Mouse (Mus musculus) stomach, postnatal 0 days (tissue): ENCODE results near the gene 5530401A14Rik. TPM values are rescaled to one million over a fixed set of nuclear protein-coding genes. Genes with fewer than 3 reads are reported as not detected.

ENCODE experiments used
- ATAC-seq: fragments of 200-750 bp; cut with Nextera tagmentation; 2 replicates; pipeline ENCODE4 v1.8.0; 2017; ENCODE audit not compliant: low FRiP score, low TSS enrichment
- DNase-seq: peaks from one replicate; pipeline ENCODE4 v3.0.0-alpha.2; 2016; ENCODE audit warnings: low spot score
- H3K27ac ChIP-seq: fragments of 300-500 bp; sonication (generic); replicated peaks from 2 replicates; pipeline ENCODE4 v1.5.1; 2014; ENCODE audit warnings: mild to moderate bottlenecking, control low read depth
- H3K27me3 ChIP-seq: fragments of 300-500 bp; sonication (generic); 2 replicates; pipeline ENCODE4 v1.6.1; 2014; ENCODE audit warnings: low read length; ENCODE audit not compliant: control insufficient read depth, insufficient read depth
- H3K36me3 ChIP-seq: fragments of 300-500 bp; sonication (generic); 2 replicates; pipeline ENCODE4 v1.6.1; 2014; ENCODE audit warnings: low read length, mixed read lengths; ENCODE audit not compliant: control insufficient read depth, insufficient read depth
- H3K4me1 ChIP-seq: fragments of 300-500 bp; sonication (generic); replicated peaks from 2 replicates; pipeline ENCODE4 v1.6.1; 2014; ENCODE audit warnings: antibody characterized with exemption; ENCODE audit not compliant: control insufficient read depth, insufficient read depth
- H3K4me2 ChIP-seq: fragments of 300-500 bp; sonication (generic); replicated peaks from 2 replicates; pipeline ENCODE4 v1.6.1; 2014; ENCODE audit warnings: low read depth, mild to moderate bottlenecking, control low read depth, moderate library complexity
- H3K4me3 ChIP-seq: fragments of 300-500 bp; sonication (generic); 2 replicates; pipeline ENCODE4 v1.5.1; 2014; ENCODE audit warnings: low read depth, low read length, control low read depth
- H3K9ac ChIP-seq: fragments of 300-500 bp; sonication (generic); 2 replicates; pipeline ENCODE4 v1.6.1; 2014; ENCODE audit warnings: mild to moderate bottlenecking, low read length, control low read depth, mixed read lengths
- H3K9me3 ChIP-seq: fragments of 300-500 bp; sonication (generic); 2 replicates; pipeline ENCODE4 v1.6.1; 2016; ENCODE audit warnings: low read length; ENCODE audit not compliant: control insufficient read depth
- CTCF ChIP-seq: IDR thresholded peaks from 2 replicates; pipeline ENCODE4 v1.5.1; 2016; ENCODE audit warnings: antibody characterized with exemption, low read depth, mild to moderate bottlenecking, moderate library complexity
- EP300 ChIP-seq: optimal IDR thresholded peaks from 2 replicates; pipeline ENCODE3; 2016; ENCODE audit warnings: antibody characterized with exemption
- WGBS: fragments of 180-500 bp; shearing (Covaris S2); extraction: QIAGEN DNeasy Blood & Tissue Kit; methylation state at CpG from one replicate; pipeline ENCODE4 v1.1.7; 2014; 5-methylcytosine and 5-hydroxymethylcytosine counted together
- polyA plus RNA-seq: library from polyadenylated mRNA; unstranded; fragments of >200 nt; fragmentation: Nextera tagmentation; extraction: Ambion mirVana; gene quantifications from 2 replicates; pipeline ENCODE4 v1.2.1, GENCODE M21; 2015

5530401A14Rik gene
- polyA plus RNA-seq, 1 experiment from 2014 or later = not detected

DNA sequence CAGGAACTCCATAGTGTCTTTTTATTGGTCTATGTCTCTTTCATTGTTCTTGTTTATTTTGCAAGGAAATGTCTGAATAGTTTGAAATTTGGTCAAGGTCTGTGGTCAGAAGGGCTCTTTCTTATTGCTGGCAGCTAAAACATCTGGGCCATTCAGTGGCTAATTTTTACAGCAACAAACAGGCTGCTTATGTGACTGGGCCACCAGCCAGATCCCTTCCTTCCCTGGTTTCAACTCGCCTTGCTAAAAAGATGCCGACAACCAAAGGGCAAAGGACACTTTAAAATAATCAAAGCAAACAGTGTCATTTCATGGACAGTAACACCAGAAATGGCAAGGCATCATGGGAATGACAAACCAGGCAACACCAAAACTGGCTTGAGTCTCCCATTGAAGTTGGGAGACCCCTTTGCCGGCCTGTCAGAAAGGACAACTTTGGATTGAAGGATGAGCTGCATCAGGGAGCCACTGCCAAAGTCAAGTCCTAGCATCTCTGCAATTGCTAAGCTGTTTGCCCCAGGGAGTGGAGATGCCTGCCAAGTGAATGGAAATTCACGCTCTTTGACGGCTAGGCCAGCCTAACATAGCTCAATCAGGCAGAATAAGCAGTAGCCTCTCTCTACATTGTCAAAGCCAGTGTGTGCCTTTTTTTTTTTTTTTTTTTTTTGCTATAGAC, 15.3 kb upstream of the 5530401A14Rik start:
- Histone ChIP-seq H3K4me1 (no peaks in the 10 kb centered on the region), H3K4me3 (no peak overlapping the region), H3K36me3 (no peaks in the 10 kb centered on the region), H3K9me3 (no peaks in the 10 kb centered on the region), H3K4me2 (no peak overlapping the region), H3K27ac (no peak overlapping the region), H3K9ac (no peak overlapping the region), H3K27me3 (no peaks in the 10 kb centered on the region)
- DNase-seq (no peak), ATAC-seq (no peak)
- 50% methylated on average over 5 of the region's 5 CpGs for WGBS
- TF ChIP-seq EP300 (no peak), CTCF (no peak)

DNA sequence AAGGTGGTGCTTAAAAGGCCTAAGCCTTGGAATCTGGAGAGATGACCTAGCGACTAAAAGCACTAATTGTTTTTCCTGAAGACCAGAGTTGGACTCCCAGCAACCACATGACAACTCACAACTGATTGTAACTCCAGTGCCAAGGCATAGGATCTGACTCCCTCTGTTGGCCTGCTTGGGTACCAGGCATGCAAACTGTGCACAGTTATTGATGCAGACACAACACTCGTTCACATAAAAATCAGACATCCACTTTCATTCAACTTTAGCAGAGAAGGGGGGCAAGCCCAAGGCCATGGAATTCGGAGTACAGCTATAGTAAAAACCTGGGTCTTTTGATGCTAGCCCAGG, 14.8 kb upstream of the 5530401A14Rik start:
- H3K4me2 ChIP-seq = no peak overlapping the region
- no peaks in the 10 kb centered on the region for H3K27me3 ChIP-seq
- WGBS = 74% methylated on average over 3 of the region's 3 CpGs
- H3K4me1 ChIP-seq = no peaks in the 10 kb centered on the region
- H3K9ac ChIP-seq = no peak overlapping the region
- no peak overlapping the region for H3K4me3 ChIP-seq
- no peaks in the 10 kb centered on the region for H3K9me3 ChIP-seq
- no peaks in the 10 kb centered on the region for H3K36me3 ChIP-seq
- TF ChIP-seq EP300 = no peak
- peak; percentile 22; the same call in 1 of the 2 replicates for TF ChIP-seq CTCF
- no peak for DNase-seq
- no peak overlapping the region for H3K27ac ChIP-seq
- ATAC-seq = no peak

DNA sequence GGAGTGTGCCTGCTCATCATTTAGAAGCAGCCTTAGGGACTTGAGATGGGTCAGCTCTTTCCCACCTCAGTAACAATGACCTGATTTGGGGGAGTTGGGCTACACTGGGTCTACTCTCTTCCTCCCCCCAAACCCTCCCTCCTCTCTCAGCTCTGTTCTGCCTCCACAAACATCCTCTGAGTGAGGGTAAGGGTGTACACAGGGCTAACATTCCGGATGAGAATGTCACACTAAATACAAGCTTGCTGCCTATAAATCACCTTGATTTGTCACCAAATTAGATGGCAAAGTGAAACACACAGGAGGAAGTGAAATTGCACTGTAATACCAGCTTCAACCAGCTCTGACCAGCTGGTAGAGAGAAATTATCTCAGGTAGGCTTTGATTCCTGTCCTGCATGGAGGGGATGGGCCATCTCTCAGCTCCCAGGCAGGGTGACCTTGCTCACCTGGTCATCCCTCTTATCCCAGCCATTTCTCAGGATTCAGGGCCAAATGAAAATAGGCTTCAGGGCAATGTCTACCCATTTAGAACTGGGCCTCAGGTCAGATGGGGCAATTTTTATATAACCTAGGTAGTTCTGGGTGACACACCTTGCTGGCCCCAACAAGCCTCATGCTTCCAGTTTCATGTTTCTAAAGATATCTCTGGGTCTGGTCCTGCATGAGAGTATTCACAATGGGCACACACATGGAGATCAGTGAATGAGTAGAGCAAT, 12.5 kb upstream of the 5530401A14Rik start:
- ATAC-seq = no peak
- WGBS = 14% methylated on average over 1 of the region's 1 CpGs

DNA sequence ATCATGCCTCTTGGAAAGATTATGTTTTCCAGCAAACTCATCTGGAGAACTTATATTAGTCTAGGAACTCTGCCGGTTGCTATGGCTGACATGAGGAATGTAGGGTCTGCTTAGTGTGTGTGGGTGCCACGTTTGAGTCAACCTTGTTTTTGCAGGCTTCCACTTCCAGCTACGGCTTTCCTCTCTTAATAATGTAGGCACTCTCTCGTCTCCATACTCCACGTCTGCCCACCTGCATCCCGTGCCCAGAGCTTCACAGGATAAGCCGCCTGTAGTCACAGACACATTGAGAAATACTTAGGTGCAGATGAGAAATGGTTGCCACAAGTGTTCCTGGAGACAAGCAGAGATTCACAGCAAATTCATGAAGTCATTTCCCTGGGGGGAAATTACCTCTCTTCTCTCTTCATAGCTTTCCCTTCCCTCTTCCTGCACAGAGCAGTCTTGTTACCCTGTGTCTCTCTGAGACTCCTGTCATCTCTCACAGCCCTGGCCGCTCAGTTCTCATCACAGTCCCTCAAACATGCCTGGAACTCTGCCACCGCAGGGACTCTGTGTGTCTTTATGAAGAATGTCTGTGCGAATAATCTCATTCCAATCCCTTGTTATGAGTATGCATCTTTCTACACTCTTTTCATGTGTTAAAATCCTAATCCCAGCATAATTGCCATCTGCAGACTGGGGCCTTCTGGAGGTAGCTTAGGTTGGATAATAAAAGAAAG, 5.3 kb downstream of the 5530401A14Rik start:
- no peak for DNase-seq
- 61% methylated on average over 10 of the region's 10 CpGs for WGBS
- Histone ChIP-seq H3K4me1 (no peaks in the 10 kb centered on the region), H3K27me3 (no peaks in the 10 kb centered on the region), H3K9ac (no peak overlapping the region), H3K36me3 (no peaks in the 10 kb centered on the region), H3K27ac (no peak overlapping the region), H3K4me2 (no peak overlapping the region), H3K4me3 (no peak overlapping the region), H3K9me3 (no peaks in the 10 kb centered on the region)
- ATAC-seq = no peak
- TF ChIP-seq CTCF = no peak
- TF ChIP-seq EP300 = no peak

More for the DNA sequence above, 12.5 kb upstream of the 5530401A14Rik start:
- Histone ChIP-seq H3K36me3 (no peaks in the 10 kb centered on the region), H3K27me3 (no peaks in the 10 kb centered on the region), H3K27ac (no peak overlapping the region), H3K4me2 (no peak overlapping the region), H3K9me3 (no peaks in the 10 kb centered on the region), H3K4me1 (no peaks in the 10 kb centered on the region), H3K4me3 (no peak overlapping the region), H3K9ac (no peak overlapping the region)
- DNase-seq = no peak
- TF ChIP-seq CTCF (no peak), EP300 (no peak)

DNA sequence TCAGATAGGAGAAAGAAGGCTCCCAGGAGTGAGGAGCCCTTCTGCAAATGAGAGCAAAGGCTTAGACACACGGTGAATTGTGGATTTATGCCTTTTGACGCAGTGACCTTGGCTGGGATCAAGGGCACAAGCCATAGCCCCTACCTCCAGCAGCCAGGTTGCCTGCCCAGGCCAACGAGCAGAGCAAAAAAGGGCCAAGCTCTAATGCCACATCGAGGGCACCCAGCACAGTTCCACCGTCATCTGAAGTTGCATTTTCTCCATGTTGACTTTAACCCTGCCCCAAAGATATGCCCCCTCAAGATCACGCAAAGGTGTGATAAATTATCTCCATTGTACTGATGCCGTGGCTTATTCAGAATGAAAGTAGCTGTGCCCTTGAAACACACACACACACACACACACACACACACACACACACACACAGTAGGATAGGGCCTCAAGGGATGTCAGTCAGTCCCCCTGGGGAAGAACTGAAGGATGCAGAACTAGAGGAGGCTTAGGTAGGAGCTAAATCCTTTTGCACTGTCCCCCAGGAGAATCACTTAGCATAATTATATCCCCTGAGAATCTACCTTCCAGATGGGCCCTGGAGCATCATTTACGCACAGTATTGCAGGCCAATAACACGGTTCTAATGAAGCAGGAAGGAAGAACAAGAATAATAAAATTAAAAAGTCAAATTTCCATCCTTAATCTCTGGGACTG, 11.2 kb downstream of the 5530401A14Rik start:
- ATAC-seq (no peak), DNase-seq (no peak)
- Histone ChIP-seq H3K27ac (no peak overlapping the region), H3K4me3 (no peak overlapping the region), H3K27me3 (no peaks in the 10 kb centered on the region), H3K9me3 (no peaks in the 10 kb centered on the region), H3K4me1 (no peaks in the 10 kb centered on the region), H3K36me3 (no peaks in the 10 kb centered on the region), H3K9ac (no peak overlapping the region), H3K4me2 (no peak overlapping the region)
- no peak for TF ChIP-seq EP300
- TF ChIP-seq CTCF = no peak
- 34% methylated on average over 9 of the region's 9 CpGs for WGBS
